10 mouse cellular contexts compared by ENCODE assay signal in genomic region chr15:40036181-40036580, GRCm38 (mm10).
A peak's percentile ranks its signal among the peaks of the same experiment; 100 is the strongest.
DNase-seq lines count a peak whose midpoint lies in the region.
"Had no signal": no experiment of that assay in that cellular context is flagged by ENCODE, and none has a peak within 500 bp of the region (broad histone marks: within the 10 kb centered on the region; RNA-seq: fewer than 3 reads in every experiment).

No protein-coding gene starts in this region.

- peak; percentile 15 to 35 for DNase-seq in adrenal gland, postnatal 36 days
- no peak for DNase-seq in adrenal gland, postnatal 25 days
- peak; percentile 18 for DNase-seq in ovary, postnatal 36 days (ENCODE audit: low spot score)
- DNase-seq in ovary, postnatal 14 days (ENCODE audit: low spot score): no peak
- DNase-seq in ZHBTc4 (ENCODE audit: low read depth, low spot score): peak; percentile 59
- no peak for DNase-seq in thymus, adult 18-20 months
- DNase-seq: cerebellum, adult 18-20 months; cerebellum, adult 9-11 months; cerebellum, postnatal 36 days; gastrocnemius, postnatal 14 days had no signal

Comparison
In these comparisons a context has a peak if more than half of its experiments do, and no peak if none do; other contexts are left out.
1. DNase-seq: peak in adrenal gland, postnatal 36 days (2 of 2), ovary, postnatal 36 days (single experiment) and ZHBTc4 (single experiment); none in adrenal gland, postnatal 25 days (single experiment), ovary, postnatal 14 days (single experiment) and thymus, adult 18-20 months (0 of 2).